Mouse (Mus musculus): ENCODE results near the gene Lpin2. TPM values are rescaled to one million over a fixed set of nuclear protein-coding genes. Genes with fewer than 3 reads are reported as not detected.

Gene Lpin2
- polyA plus RNA-seq, 2 experiments: 31.4 to 36.1 TPM

- Histone ChIP-seq H3K4me1 (ENCODE audit: control insufficient read depth, insufficient read depth, low read length) (peaks cover 19% of the 10 kb centered on the region; the same call in 1 of the 2 replicates), H3K36me3 (ENCODE audit: control insufficient read depth, insufficient read depth, low read length) (no peaks in the 10 kb centered on the region), H3K27ac (replicated peaks; ENCODE audit: low read depth, low read length) (no peak overlapping the region), H3K4me2 (replicated peaks; ENCODE audit: low read depth, low read length, severe bottlenecking) (no peak overlapping the region), H3K9ac (ENCODE audit: low read depth, low read length, severe bottlenecking) (no peak overlapping the region), H3K4me3 (replicated peaks; ENCODE audit: low read length) (no peak overlapping the region), H3K9me3 (ENCODE audit: control insufficient read depth, low read length) (0 out of 2 replicates have a peak, but pooled peaks cover 10% of the 10 kb centered on the region), H3K27me3 (ENCODE audit: control insufficient read depth, insufficient read depth, low read length) (no peaks in the 10 kb centered on the region)
- DNase-seq (ENCODE audit: low spot score): no peak
- ATAC-seq (ENCODE audit: low FRiP score, low read depth): no peak
- no peak for TF ChIP-seq POLR2A (IDR thresholded peaks at IDR 0.05; ENCODE audit: borderline replicate concordance, extremely low read depth, insufficient read depth, insufficient read length)
- 87% methylated on average over 7 of the region's 7 CpGs for WGBS
Measured at GRCm38 (mm10) chr17:71190589-71190988, 8.2 kb downstream of the Lpin2 start.

- Histone ChIP-seq H3K9me3 (ENCODE audit: control insufficient read depth, low read length) (0 out of 2 replicates have a peak, but pooled peaks cover 10% of the 10 kb centered on the region), H3K27me3 (ENCODE audit: control insufficient read depth, insufficient read depth, low read length) (no peaks in the 10 kb centered on the region), H3K4me2 (replicated peaks; ENCODE audit: low read depth, low read length, severe bottlenecking) (no peak overlapping the region), H3K27ac (replicated peaks; ENCODE audit: low read depth, low read length) (no peak overlapping the region), H3K36me3 (ENCODE audit: control insufficient read depth, insufficient read depth, low read length) (no peaks in the 10 kb centered on the region), H3K4me1 (ENCODE audit: control insufficient read depth, insufficient read depth, low read length) (peaks cover 21% of the 10 kb centered on the region; the same call in 1 of the 2 replicates), H3K9ac (ENCODE audit: low read depth, low read length, severe bottlenecking) (no peak overlapping the region), H3K4me3 (replicated peaks; ENCODE audit: low read length) (no peak overlapping the region)
- TF ChIP-seq POLR2A (IDR thresholded peaks at IDR 0.05; ENCODE audit: borderline replicate concordance, extremely low read depth, insufficient read depth, insufficient read length): no peak
- WGBS: 97% methylated on average over 2 of the region's 2 CpGs
- ATAC-seq (ENCODE audit: low FRiP score, low read depth) (no peak), DNase-seq (ENCODE audit: low spot score) (no peak)
Measured at GRCm38 (mm10) chr17:71191063-71191462, 8.7 kb downstream of the Lpin2 start.

- H3K4me3 ChIP-seq (replicated peaks; ENCODE audit: low read length): no peak overlapping the region
Measured at GRCm38 (mm10) chr17:71191651-71192419, 9.5 kb downstream of the Lpin2 start.

GRCm38 (mm10) chr17:71193019-71193418 is 10.7 kb downstream of the Lpin2 start:
- H3K4me3 ChIP-seq (replicated peaks; ENCODE audit: low read length): no peak overlapping the region
- peaks cover 24% of the 10 kb centered on the region; the same call in 1 of the 2 replicates for H3K4me1 ChIP-seq (ENCODE audit: control insufficient read depth, insufficient read depth, low read length)
- no peak for ATAC-seq (ENCODE audit: low FRiP score, low read depth)
- DNase-seq (ENCODE audit: low spot score): no peak
- no peaks in the 10 kb centered on the region for H3K36me3 ChIP-seq (ENCODE audit: control insufficient read depth, insufficient read depth, low read length)
- no peaks in the 10 kb centered on the region for H3K27me3 ChIP-seq (ENCODE audit: control insufficient read depth, insufficient read depth, low read length)
- no peak overlapping the region for H3K4me2 ChIP-seq (replicated peaks; ENCODE audit: low read depth, low read length, severe bottlenecking)
- H3K9ac ChIP-seq (ENCODE audit: low read depth, low read length, severe bottlenecking): no peak overlapping the region
- no peak for TF ChIP-seq POLR2A (IDR thresholded peaks at IDR 0.05; ENCODE audit: borderline replicate concordance, extremely low read depth, insufficient read depth, insufficient read length)
- H3K9me3 ChIP-seq (ENCODE audit: control insufficient read depth, low read length): 0 out of 2 replicates have a peak, but pooled peaks cover 10% of the 10 kb centered on the region
- H3K27ac ChIP-seq (replicated peaks; ENCODE audit: low read depth, low read length): no peak overlapping the region
- 84% methylated on average over 1 of the region's 1 CpGs for WGBS

More at GRCm38 (mm10) chr17:71191651-71192419, 9.5 kb downstream of the Lpin2 start:
- Histone ChIP-seq H3K4me1 (ENCODE audit: control insufficient read depth, insufficient read depth, low read length) (peaks cover 24% of the 10 kb centered on the region; the same call in 1 of the 2 replicates), H3K27ac (replicated peaks; ENCODE audit: low read depth, low read length) (no peak overlapping the region), H3K36me3 (ENCODE audit: control insufficient read depth, insufficient read depth, low read length) (no peaks in the 10 kb centered on the region), H3K27me3 (ENCODE audit: control insufficient read depth, insufficient read depth, low read length) (no peaks in the 10 kb centered on the region), H3K4me2 (replicated peaks; ENCODE audit: low read depth, low read length, severe bottlenecking) (no peak overlapping the region), H3K9ac (ENCODE audit: low read depth, low read length, severe bottlenecking) (no peak overlapping the region), H3K9me3 (ENCODE audit: control insufficient read depth, low read length) (0 out of 2 replicates have a peak, but pooled peaks cover 10% of the 10 kb centered on the region)
- DNase-seq (ENCODE audit: low spot score) (no peak), ATAC-seq (ENCODE audit: low FRiP score, low read depth) (no peak)
- 78% methylated on average over 8 of the region's 8 CpGs for WGBS
- TF ChIP-seq POLR2A (IDR thresholded peaks at IDR 0.05; ENCODE audit: borderline replicate concordance, extremely low read depth, insufficient read depth, insufficient read length): no peak

GRCm38 (mm10) chr17:71193485-71193884 is 11.1 kb downstream of the Lpin2 start:
- ATAC-seq (ENCODE audit: low FRiP score, low read depth) (no peak), DNase-seq (ENCODE audit: low spot score) (peak; percentile 38)
- H3K9ac ChIP-seq (ENCODE audit: low read depth, low read length, severe bottlenecking): no peak overlapping the region
- no peaks in the 10 kb centered on the region for H3K36me3 ChIP-seq (ENCODE audit: control insufficient read depth, insufficient read depth, low read length)
- peaks cover 24% of the 10 kb centered on the region; the same call in 1 of the 2 replicates for H3K4me1 ChIP-seq (ENCODE audit: control insufficient read depth, insufficient read depth, low read length)
- H3K27me3 ChIP-seq (ENCODE audit: control insufficient read depth, insufficient read depth, low read length): no peaks in the 10 kb centered on the region
- no peak for TF ChIP-seq POLR2A (IDR thresholded peaks at IDR 0.05; ENCODE audit: borderline replicate concordance, extremely low read depth, insufficient read depth, insufficient read length)
- no peak overlapping the region for H3K4me2 ChIP-seq (replicated peaks; ENCODE audit: low read depth, low read length, severe bottlenecking)
- 0 out of 2 replicates have a peak overlapping the region, but pooled peaks have one; percentile 7 for H3K27ac ChIP-seq (replicated peaks; ENCODE audit: low read depth, low read length)
- H3K9me3 ChIP-seq (ENCODE audit: control insufficient read depth, low read length): 0 out of 2 replicates have a peak, but pooled peaks cover 10% of the 10 kb centered on the region
- WGBS: 51% methylated on average over 1 of the region's 1 CpGs
- no peak overlapping the region for H3K4me3 ChIP-seq (replicated peaks; ENCODE audit: low read length)

All from limb, embryonic 14.5 days (tissue).